Mouse (Mus musculus): Measurements from ENCODE around the gene Faap100.
"Not testable (repeated sequence)": the region's sequence is repeated elsewhere in the genome, so short reads cannot be mapped to it uniquely, and the experiment has no call there.

The Faap100 gene

DNA sequence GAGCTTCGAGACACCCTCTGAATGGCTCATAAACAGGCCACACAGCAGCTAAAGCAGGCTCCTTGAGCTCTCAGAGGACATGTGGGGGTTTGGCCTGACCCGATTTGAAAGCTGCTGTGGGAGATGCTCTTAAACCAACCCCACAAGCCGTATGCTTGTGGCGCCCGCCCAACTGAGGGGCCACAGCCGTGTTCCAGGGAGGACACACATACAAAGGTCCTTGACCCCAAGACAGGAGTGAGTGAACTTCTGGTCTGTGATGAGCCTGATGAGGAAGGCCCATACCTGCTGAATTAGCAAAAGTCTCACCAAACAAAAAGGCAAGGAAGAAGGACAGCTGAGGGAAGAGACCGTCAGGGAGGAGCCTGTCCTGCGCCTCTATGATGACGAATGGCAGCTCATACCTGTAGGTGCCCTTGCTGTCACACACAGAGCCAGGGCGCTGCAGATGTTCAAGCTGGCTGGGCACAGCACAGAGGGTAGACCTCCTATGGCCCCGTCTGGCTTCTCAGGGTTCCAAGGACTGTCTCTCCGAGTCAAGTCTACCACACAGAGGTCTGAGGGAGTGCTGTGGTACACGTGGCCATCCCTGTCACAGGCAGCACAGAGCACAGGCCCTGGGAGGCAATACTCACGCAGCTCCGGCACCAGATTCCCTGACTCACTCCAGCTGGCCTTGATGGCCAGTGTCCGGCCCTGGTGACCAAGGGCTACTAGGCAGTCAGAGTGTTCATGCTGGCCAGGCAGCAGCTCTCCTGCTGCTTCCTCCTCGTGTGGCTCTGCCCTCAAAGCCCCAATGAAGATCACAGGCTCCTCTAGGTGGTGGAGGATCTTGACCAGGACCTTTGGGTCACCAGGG is 2.0 kb downstream of the Faap100 start:
- DNase-seq (ENCODE audit: low spot score) = no peak

GRCm38 (mm10) chr11:120375324-120375723 is 3.2 kb downstream of the Faap100 start:
- no peak for DNase-seq (ENCODE audit: low spot score)

- DNase-seq (ENCODE audit: low spot score) = no peak
These were observed 4.6 kb downstream of the Faap100 start for GRCm38 (mm10) chr11:120373820-120374586.

DNA sequence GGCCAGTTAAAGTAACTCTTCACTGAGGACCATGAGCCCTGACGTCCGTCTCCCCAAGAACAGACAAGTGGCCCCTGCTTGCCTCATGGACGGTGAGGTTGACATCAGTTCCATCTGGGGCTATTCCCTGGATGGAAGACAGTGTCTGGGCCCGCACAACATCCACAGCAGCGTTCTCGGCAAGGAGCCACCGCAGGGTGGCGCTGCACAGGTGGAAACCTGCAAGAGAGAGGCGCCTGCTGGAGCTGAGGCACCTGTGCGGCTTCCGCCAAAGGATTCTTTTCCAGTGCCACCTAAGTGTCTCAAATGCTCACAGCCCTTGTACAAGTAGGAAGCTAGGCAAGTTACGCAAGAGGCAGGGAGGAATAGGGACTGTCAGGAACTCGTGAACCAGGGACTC is 5.5 kb downstream of the Faap100 start:
- no peak for DNase-seq (ENCODE audit: low spot score)

- no peak for DNase-seq (ENCODE audit: low spot score)
These were observed 8.9 kb downstream of the Faap100 start for GRCm38 (mm10) chr11:120369656-120370055.

GRCm38 (mm10) chr11:120366443-120367027 is 12.0 kb downstream of the Faap100 start:
- no peak for DNase-seq (ENCODE audit: low spot score)

DNA sequence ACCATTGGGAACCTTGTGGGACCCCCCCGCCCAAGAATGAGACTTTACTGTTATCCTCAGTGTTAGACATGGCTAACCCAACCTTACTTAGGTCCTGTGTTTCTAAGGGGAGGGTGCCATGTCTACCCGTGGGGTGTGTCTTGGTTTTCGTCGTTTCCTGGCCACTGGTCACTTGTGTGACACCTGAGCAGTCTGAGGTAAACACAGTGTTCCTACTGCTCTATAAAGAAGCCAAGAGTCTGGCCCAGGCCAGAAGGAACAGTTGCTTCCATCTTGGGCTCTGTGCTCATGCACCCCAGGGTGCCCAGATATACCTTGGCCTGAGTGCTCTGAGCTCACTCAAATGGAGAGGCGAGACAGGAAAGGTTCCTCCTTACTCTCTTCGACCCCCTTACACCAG is 15.7 kb downstream of the Faap100 start:
- DNase-seq (ENCODE audit: low spot score) = no peak

GRCm38 (mm10) chr11:120361295-120361694 is 17.3 kb downstream of the Faap100 start, which contains the start of gene Fscn2:
Gene Fscn2 (plus strand): TSS chr11:120361534.
- no peak for DNase-seq (ENCODE audit: low spot score)

DNA sequence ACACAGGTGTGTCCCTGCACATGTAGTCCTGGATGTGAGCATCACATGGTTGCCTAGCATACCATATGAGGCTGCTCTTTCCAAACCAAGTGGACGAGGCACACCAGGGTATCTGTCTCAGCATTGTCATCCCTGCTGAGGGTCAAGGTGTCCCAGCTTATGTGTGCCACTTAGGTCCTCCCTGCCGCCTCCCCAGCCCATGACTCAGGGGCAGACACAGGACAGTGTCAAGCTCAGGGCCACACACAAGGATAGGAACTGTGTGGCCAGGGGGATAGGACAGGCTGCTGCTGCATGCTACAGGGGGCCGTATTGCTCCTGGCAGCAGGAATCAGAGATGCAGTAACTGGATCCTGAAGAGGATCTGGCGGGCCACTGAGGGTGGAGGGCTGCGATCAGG is 17.8 kb downstream of the Faap100 start:
- DNase-seq (ENCODE audit: low spot score) = no peak

DNA sequence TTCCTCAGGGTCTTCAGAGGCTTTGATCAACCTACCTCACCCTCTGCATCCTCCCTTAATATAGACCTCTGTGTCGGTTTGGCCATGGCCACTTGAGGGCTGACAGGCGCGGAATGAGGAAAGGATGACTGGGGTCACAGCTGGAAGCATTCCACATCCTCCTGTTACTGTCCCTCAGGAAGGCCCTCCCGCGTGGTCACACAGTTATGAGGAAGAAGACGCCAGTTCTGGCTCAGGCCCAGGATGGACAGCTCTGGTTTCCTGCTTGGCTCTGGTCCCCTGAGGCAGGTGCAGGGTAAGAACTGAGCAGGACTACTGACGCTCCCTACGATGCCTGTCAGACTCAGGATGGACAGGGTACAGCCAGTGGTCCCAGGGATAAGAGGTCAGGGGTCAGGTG is 18.5 kb downstream of the Faap100 start:
- DNase-seq (ENCODE audit: low spot score) = no peak

GRCm38 (mm10) chr11:120359391-120359790 is 19.2 kb downstream of the Faap100 start:
- DNase-seq (ENCODE audit: low spot score) = no peak

- no peak for DNase-seq (ENCODE audit: low spot score)
These were observed 20.7 kb downstream of the Faap100 start for GRCm38 (mm10) chr11:120357791-120358401.

DNA sequence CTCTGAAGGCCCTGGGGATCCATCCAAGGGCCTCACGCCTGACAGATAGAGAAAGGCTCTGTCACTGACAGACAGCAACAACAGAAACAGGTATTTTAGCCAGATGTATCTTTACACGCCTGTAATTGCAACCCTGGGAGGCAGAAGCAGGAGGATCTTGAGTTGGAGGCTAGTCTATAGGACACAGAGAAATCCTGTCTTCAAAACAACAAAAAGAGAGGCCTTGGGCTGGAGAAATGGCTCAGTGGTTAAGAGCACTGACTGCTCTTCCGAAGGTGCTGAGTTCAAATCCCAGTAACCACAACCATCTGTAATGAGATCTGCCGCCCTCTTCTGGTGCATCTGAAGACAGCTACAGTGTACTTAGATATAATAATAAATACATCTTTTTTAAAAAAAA is 21.7 kb downstream of the Faap100 start:
- no peak for DNase-seq (ENCODE audit: low spot score)

DNA sequence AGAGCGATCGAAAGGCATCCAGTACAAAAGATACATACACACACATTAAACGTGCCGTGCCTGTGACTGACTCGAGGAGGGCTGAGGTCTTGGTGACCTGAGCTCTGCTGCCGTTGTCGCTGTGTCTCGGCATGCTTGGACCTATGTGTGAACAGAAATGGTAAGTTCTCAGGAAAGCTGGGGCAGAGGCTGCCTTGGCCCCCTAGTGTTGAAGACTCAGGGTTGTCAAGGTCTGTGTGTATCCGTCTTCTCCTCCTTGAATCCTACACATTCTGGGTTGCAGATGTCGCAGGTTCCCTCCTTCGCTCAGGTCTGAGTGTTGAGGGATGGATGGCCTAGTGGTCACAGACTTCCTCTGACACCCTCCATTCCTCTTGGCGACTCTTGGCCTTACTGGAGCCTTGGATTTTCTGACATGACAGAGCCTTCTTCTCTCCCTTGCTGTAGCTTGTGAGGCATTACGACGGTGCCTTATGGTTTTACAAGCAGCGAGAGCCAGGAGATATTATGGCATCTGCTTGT is 22.2 kb downstream of the Faap100 start:
- DNase-seq (ENCODE audit: low spot score) = no peak

DNA sequence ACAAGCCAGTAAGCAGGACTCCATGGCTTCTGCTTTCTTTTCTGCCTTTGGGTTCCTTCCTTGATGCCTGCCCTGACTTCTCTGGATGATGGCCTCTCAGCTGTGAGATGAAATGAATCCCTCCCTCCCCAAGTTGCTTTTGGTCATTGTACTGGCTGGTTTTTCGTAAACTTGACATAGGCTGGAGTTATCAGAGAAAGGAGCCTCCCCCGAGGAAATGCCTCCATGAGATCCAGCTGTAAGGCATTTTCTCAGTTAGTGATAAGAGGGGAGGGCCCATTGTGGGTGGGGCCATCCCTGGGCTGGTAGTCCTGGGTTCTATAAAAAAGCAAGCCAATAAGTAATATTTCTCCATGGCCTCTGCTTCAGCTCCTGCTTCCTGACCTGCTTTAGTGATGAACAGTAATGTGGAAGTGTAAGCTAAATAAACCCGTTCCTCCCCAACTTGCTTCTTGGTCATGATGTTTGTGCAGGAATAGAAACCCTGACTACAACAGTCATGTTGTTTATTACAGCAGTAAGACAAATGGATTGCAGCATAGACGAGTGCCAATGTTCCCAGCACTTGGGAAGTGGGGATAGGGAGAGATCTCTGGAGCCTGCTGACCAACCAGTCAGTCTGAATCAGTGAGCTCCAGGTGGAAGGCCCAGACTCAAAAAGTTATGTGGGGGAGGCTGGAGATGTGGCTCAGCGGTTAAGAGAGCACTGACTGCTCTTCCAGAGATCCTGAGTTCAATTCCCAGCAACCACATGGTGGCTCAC is 23.1 kb downstream of the Faap100 start:
- DNase-seq (ENCODE audit: low spot score) = no peak

GRCm38 (mm10) chr11:120354304-120355276 is 24.0 kb downstream of the Faap100 start:
- no peak for DNase-seq (ENCODE audit: low spot score)

GRCm38 (mm10) chr11:120353500-120354303 is 24.9 kb downstream of the Faap100 start:
- peak; percentile 73 for DNase-seq (ENCODE audit: low spot score)

DNA sequence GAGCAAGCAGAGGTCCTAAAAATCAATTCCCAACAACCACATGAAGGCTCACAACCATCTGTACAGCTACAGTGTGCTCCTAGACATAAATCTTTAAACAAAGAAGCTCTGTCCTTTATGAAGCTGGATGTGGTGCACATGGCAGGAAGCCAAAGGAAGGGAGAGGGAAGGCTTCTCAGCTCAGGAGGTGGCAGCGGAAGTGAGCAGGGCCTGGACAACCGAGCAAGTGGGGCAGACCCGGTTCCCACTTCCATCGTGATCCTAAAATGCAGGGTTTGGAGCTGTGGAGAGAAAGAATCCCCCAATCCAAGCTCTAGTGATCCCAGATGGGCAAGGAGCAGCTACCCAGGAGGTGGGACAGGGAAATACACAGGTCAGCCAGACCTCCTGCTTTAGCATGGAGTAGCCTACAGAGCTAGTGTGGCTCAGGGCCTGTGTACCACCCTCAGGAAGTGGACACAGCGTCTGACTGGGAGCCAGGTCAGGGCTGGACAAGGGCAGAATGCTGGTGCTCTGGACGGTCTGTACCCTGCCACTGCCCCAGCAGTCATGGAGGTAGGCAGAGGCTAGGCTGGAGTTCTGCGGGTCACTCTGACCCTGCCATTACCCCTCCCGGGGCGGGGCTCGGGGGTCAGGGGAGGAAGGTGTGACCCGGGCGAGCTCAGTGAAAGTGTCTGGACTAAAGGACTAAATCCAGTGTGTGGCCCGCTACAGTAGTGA is 25.8 kb downstream of the Faap100 start:
- no peak for DNase-seq (ENCODE audit: low spot score)

DNA sequence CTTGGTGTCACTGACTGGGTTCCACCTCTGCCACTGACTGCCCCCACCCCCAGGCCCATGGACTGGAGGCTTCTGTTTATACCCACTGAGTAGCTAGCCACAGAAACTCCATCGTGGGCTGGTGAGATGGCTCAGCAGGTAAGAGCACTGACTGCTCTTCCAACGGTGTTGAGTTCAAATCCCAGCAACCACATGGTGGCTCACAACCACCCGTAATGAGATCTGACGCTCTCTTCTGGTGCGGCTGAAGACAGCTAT is 26.5 kb downstream of the Faap100 start:
- DNase-seq (ENCODE audit: low spot score) = not testable (repeated sequence)
